Mouse (Mus musculus) cortical plate, adult 2 months (tissue): ENCODE data around the gene Aloxe3.

ENCODE experiments used
- CTCF ChIP-seq: fragments of 200-500 bp; IDR thresholded peaks from 2 replicates; pipeline ENCODE4 v1.5.1; 2011; ENCODE audit warnings: mild to moderate bottlenecking, control low read depth, low read length; ENCODE audit not compliant: insufficient read depth; ENCODE audit errors: extremely low read depth
- POLR2A ChIP-seq: fragments of 200-500 bp; IDR thresholded peaks from 2 replicates; pipeline ENCODE4 v1.6.1; 2011; ENCODE audit warnings: mild to moderate bottlenecking, low read length, control low read depth; ENCODE audit not compliant: insufficient read depth; ENCODE audit errors: extremely low read depth

DNA sequence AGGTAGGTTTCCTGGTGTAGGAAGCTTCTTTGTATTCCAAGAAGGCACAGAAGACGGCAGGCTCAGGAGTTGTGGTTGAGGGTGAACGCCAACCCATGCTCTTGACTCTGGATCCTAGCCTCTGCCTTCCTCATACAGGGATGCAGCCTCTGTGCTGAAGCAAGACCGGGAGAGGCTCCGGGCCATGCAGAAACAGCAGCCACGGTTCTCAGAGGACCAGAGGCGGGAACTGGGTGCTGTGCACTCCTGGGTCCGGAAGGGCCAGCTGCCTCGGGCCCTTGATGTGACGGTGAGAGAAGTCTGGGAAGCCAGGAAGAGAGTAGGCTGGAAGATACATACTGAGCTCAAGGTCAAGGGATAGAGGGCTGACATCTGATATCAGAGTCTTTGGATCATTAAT is 17.5 kb upstream of the Aloxe3 start:
- TF ChIP-seq CTCF (no peak), POLR2A (no peak)
